Mouse (Mus musculus) ES-E14 (cell line): Measurements from ENCODE around the gene Gm6904. TPM values are rescaled to one million over a fixed set of nuclear protein-coding genes. Genes with fewer than 3 reads are reported as not detected.

Experiments
- DNase-seq: peaks from one replicate; pipeline ENCODE4 v3.0.0-alpha.2; 2013; ENCODE audit warnings: low read depth, low spot score
- H3K27ac ChIP-seq: 2 replicates; pipeline ENCODE4 v1.5.1; 2012; ENCODE audit warnings: low read depth, mild to moderate bottlenecking, low read length, moderate library complexity, mixed read lengths; ENCODE audit not compliant: poor library complexity, insufficient read depth, severe bottlenecking
- H3K36me3 ChIP-seq: 2 replicates; pipeline ENCODE4 v1.6.1; 2012; ENCODE audit warnings: mild to moderate bottlenecking, low read length, moderate library complexity, mixed read lengths; ENCODE audit not compliant: control insufficient read depth, poor library complexity, insufficient read depth, severe bottlenecking
- H3K4me1 ChIP-seq, 2 experiments: fragments of 150-350 bp in 1 of 2; sonication (generic) in 1 of 2; 2 replicates each; pipeline ENCODE4 v1.6.1; 2012; ENCODE audit warnings: low read length in 2 of 2, mild to moderate bottlenecking in 1 of 2, mixed read lengths in 1 of 2; ENCODE audit not compliant: control insufficient read depth in 2 of 2, insufficient read depth in 2 of 2, poor library complexity in 1 of 2
- H3K4me3 ChIP-seq, 2 experiments: fragments of 150-350 bp in 1 of 2; sonication (generic) in 1 of 2; 2 replicates each; pipeline ENCODE4 v1.5.1; 2012; ENCODE audit warnings: low read length in 2 of 2, low read depth in 1 of 2, mild to moderate bottlenecking in 1 of 2, mixed read lengths in 1 of 2; ENCODE audit not compliant: insufficient read depth in 1 of 2, poor library complexity in 1 of 2, severe bottlenecking in 1 of 2
- H3K9ac ChIP-seq: 2 replicates; pipeline ENCODE4 v1.6.1; 2012; ENCODE audit warnings: low read depth, mild to moderate bottlenecking, low read length, mixed read lengths; ENCODE audit not compliant: poor library complexity, insufficient read depth, severe bottlenecking
- H3K9me3 ChIP-seq: fragments of 150-350 bp; sonication (generic); 2 replicates; pipeline ENCODE4 v1.6.1; 2012; ENCODE audit warnings: low read depth, mild to moderate bottlenecking, low read length; ENCODE audit not compliant: control insufficient read depth, insufficient read depth
- CHD2 ChIP-seq: IDR thresholded peaks from 2 replicates; pipeline ENCODE4 v1.6.1; 2014; ENCODE audit warnings: mild to moderate bottlenecking, low read depth, low read length, inconsistent platforms
- HCFC1 ChIP-seq: IDR thresholded peaks from 2 replicates; pipeline ENCODE4 v1.6.1; 2012; ENCODE audit warnings: low read length, inconsistent platforms, borderline replicate concordance; ENCODE audit not compliant: insufficient read depth
- MAFK ChIP-seq: IDR thresholded peaks from 2 replicates; pipeline ENCODE4 v1.6.1; 2014; ENCODE audit warnings: mild to moderate bottlenecking, low read depth, low read length, inconsistent platforms; ENCODE audit not compliant: insufficient read depth
- ZC3H11A ChIP-seq: IDR thresholded peaks from 2 replicates; pipeline ENCODE4 v1.6.1; 2012; ENCODE audit warnings: low read depth, mild to moderate bottlenecking, inconsistent platforms, low read length, borderline replicate concordance
- ZNF384 ChIP-seq: IDR thresholded peaks from 2 replicates; pipeline ENCODE4 v1.6.1; 2012; ENCODE audit warnings: low read depth, low read length, inconsistent platforms
- in situ Hi-C, 2 experiments: fragments of 600-800 bp; cut with MboI; formaldehyde crosslinking; loops; one replicate each; pipeline ENCODE4 v1.15.1; 2025; ENCODE audit warnings: low sequenced_read_pairs in 2 of 2, inconsistent platforms in 1 of 2; ENCODE audit not compliant: unreplicated experiment in 2 of 2
- total RNA-seq: library from RNA; depleted of rRNA; stranded (reverse); fragments of 300-350 nt; gene quantifications from 2 replicates; pipeline ENCODE4 v1.2.3, GENCODE M21; 2012

Gm6904 gene
- total RNA-seq, 1 experiment: not detected

DNA sequence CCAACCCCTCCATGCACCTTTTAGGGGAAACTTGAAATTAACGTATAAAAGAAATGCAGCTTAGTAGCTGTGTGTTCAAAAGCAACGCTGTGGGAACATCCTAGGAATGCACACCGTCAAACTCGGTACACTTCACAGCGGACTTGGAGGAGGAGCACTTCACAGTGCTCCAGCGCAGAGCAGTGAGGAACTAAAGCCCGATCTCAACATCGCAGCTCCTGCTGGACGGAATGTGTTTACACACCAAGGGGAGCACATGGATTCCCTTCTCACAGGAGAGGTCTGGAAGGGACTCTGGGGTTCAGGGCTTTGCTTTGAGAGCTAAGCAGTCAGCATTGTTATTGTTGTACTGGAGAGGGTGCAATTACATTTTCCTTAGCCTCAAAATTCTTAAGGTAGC, 26.4 kb downstream of the Gm6904 start:
- no peaks in the 10 kb centered on the region for H3K9me3 ChIP-seq

DNA sequence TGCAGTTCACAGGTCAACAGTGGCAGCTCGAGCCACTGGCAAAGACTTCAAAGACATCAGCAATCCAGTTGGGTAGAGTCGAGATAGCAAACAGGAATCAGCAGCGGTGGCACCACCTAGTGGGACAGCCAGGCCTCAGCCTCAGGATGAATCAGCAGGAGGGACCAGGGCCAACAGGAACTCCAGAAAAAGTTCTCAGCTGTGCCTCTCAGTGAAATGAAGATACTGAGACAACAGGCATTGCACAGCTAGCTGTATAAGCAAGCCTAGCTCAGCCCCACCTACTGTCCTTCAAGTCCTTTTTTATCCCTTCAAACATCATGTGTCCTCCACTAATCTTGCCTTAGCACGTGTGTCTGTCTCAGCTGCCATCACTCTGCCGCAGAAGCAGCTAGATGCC, 28.0 kb downstream of the Gm6904 start:
- no peak overlapping the region for H3K9ac ChIP-seq
- no peak overlapping the region for H3K4me3 ChIP-seq
- no peaks in the 10 kb centered on the region for H3K9me3 ChIP-seq
- in situ Hi-C loops: no loop called here
- H3K4me1 ChIP-seq: no peaks in the 10 kb centered on the region
- TF ChIP-seq MAFK: no peak
- no peak for TF ChIP-seq ZC3H11A
- DNase-seq: no peak
- peaks cover 31% of the 10 kb centered on the region for H3K36me3 ChIP-seq
- no peak overlapping the region for H3K27ac ChIP-seq

More for the DNA sequence above, 26.4 kb downstream of the Gm6904 start:
- Histone ChIP-seq H3K36me3 (peaks cover 27% of the 10 kb centered on the region), H3K4me1 (no peaks in the 10 kb centered on the region), H3K27ac (no peak overlapping the region), H3K4me3 (no peak overlapping the region), H3K9ac (no peak overlapping the region)
- in situ Hi-C loops: no loop called here
- no peak for TF ChIP-seq MAFK
- TF ChIP-seq CHD2: no peak
- TF ChIP-seq ZNF384: no peak
- no peak for TF ChIP-seq HCFC1
- TF ChIP-seq ZC3H11A: no peak
- DNase-seq: no peak

DNA sequence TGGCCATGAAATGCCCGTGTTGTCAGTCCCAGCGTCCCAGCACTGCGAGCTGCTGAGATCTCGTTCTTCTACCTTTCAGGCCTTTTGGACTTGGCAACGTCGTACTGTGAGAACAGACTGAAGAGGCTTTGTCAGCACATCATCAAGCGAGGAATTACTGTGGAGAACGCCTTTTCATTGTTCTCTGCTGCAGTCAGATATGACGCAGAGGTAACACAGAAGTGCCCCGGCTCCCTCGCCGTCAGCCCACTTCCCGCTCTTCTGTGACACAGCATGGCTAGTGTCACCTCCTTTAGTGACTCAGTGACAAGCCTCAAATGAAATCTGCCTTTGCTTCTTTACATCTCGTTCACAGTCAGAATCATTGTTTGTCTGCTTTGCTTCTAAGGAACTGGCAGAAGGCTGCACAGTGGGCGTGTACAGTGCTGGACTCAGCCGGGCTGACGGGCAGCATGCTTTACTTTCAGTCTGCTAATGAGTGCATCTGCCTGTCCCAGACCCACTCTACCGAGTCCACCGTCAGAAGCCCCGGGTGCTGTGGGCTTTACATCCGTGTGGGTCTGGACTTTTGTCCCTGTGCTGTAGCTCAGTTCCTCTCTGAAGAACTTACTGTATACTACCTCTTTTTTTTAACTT, 29.6 kb downstream of the Gm6904 start:
- DNase-seq: no peak
- no peaks in the 10 kb centered on the region for H3K9me3 ChIP-seq
- H3K27ac ChIP-seq: no peak overlapping the region
- no peak overlapping the region for H3K9ac ChIP-seq
- TF ChIP-seq MAFK (no peak), HCFC1 (no peak), ZNF384 (no peak), ZC3H11A (no peak), CHD2 (no peak)
- peaks cover 34% of the 10 kb centered on the region for H3K36me3 ChIP-seq
- H3K4me1 ChIP-seq: no peaks in the 10 kb centered on the region
- no peak overlapping the region for H3K4me3 ChIP-seq
- in situ Hi-C loops: no loop called here

DNA sequence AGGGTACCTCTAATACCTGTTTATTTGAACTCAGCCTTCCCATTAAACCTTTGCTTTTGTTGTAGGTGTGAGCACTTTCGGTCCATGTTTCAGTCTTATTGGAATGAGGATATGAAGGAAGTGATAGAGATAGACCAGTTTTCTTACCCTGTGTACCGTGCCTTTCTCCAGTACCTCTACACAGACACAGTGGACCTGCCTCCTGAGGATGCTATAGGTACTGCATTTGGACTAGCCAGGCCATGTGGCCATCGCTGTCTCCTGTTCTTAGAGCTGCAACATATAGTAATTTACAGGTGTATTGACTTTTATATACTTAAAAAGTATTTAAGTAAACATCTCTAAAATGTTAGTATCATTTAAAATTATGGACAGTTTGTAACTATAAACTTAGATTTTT, 30.2 kb downstream of the Gm6904 start:
- Histone ChIP-seq H3K4me1 (no peaks in the 10 kb centered on the region), H3K9me3 (no peaks in the 10 kb centered on the region), H3K9ac (no peak overlapping the region), H3K4me3 (no peak overlapping the region), H3K27ac (no peak overlapping the region), H3K36me3 (peaks cover 31% of the 10 kb centered on the region)
- in situ Hi-C loops: no loop called here
- DNase-seq: no peak
- no peak for TF ChIP-seq MAFK

DNA sequence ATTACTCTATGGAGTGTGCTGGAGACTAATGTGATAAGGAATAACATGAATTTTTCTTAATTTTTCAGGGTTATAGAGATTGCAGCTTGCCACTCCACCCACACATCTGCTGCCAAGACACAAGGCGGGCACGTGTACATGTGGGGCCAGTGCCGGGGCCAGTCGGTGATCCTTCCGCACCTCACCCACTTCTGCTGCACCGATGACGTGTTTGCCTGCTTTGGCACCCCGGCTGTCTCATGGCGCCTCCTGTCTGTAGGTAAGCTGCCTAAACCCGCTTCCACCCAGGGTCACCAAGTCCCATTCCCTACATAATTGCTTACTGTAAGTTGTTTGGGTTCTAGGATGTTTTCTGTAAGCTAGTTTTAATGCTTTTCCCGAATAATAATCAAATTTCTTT, 33.8 kb downstream of the Gm6904 start:
- DNase-seq: no peak
- no peaks in the 10 kb centered on the region for H3K4me1 ChIP-seq
- no peak overlapping the region for H3K27ac ChIP-seq
- in situ Hi-C loops: no loop called here
- H3K36me3 ChIP-seq: peaks cover 29% of the 10 kb centered on the region
- H3K9me3 ChIP-seq: no peaks in the 10 kb centered on the region
- TF ChIP-seq MAFK (no peak), CHD2 (no peak), ZC3H11A (no peak), ZNF384 (no peak), HCFC1 (no peak)
- no peak overlapping the region for H3K4me3 ChIP-seq
- no peak overlapping the region for H3K9ac ChIP-seq
